Mouse (Mus musculus) brown adipose tissue, adult 24 weeks (tissue): ENCODE data around the gene Slco6d1. TPM values are rescaled to one million over a fixed set of nuclear protein-coding genes. Genes with fewer than 3 reads are reported as not detected.
"Not testable (repeated sequence)": the region's sequence is repeated elsewhere in the genome, so short reads cannot be mapped to it uniquely, and the experiment has no call there.

ENCODE experiments used
- H3K27ac ChIP-seq: fragments of 200-500 bp; replicated peaks from 2 replicates; pipeline ENCODE4 v1.5.1; 2012; ENCODE audit warnings: low read depth, mild to moderate bottlenecking, low read length
- H3K4me1 ChIP-seq: fragments of 200-500 bp; 2 replicates; pipeline ENCODE4 v1.6.1; 2012; ENCODE audit warnings: low read length, mixed read lengths; ENCODE audit not compliant: control insufficient read depth, insufficient read depth, insufficient read length
- H3K4me3 ChIP-seq: fragments of 200-500 bp; 2 replicates; pipeline ENCODE4 v1.5.1; 2012; ENCODE audit warnings: low read depth, mild to moderate bottlenecking, low read length, moderate library complexity; ENCODE audit not compliant: insufficient read depth
- polyA plus RNA-seq: library from polyadenylated mRNA; stranded (reverse); fragments of >200 nt; gene quantifications from 2 replicates; pipeline ENCODE4 v1.2.4, GENCODE M21; 2012; ENCODE audit not compliant: missing spikeins, insufficient read depth, insufficient read length

The Slco6d1 gene
- not detected in 2 replicates for polyA plus RNA-seq

- Histone ChIP-seq H3K27ac (no peak within 1 kb of the TSS), H3K4me1 (no peaks in the 10 kb centered on the region), H3K4me3 (no peak within 1 kb of the TSS)
Measured at GRCm38 (mm10) chr1:98420824-98421223, at the start of gene Slco6d1. TSS of gene Slco6d1 (plus strand) at chr1:98421124.

- H3K27ac ChIP-seq: no peak overlapping the region
- no peak overlapping the region for H3K4me3 ChIP-seq
- H3K4me1 ChIP-seq: no peaks in the 10 kb centered on the region
Measured at GRCm38 (mm10) chr1:98392001-98392400, 28.9 kb upstream of the Slco6d1 start.

DNA sequence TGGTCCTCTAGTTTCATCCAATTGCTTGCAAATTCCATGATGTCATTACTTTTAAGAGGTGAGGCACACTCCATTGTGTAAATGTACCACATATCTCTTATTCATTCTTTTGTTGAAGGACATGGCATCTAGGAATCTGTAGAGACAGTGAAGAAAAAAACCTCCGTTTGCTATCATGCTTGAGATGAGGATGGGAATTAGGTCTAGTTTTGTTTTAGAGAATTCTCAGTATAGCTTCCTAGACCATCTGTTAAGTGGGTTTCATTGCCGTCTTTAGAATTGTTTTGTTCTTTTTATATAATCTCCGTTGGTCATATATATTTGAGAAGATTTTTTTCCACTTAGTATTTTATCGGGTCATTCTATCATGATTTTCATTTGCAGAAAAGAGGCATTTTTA, 27.0 kb downstream of the Slco6d1 start:
- Histone ChIP-seq H3K27ac (no peak overlapping the region), H3K4me1 (no peaks in the 10 kb centered on the region), H3K4me3 (no peak overlapping the region)

DNA sequence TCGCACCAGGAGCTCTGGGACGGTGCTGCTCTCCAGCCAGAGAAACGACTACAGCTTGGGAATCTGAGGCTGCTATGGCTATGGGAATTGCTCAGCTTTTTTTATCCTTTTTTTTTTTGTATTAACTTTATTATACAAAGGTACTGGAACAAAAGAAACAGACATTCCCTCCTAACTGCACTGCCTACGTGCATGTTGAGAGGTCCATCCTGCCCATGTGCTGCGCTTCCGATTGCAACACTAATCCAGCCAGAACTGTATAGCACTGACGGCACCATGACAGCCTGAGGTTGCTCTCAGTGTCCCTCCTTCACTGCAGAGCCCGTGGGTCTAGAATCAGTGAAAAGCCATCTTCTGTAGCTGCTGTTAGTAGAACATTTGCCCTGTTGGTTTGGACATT, 38.3 kb downstream of the Slco6d1 start:
- H3K4me3 ChIP-seq, H3K27ac ChIP-seq, H3K4me1 ChIP-seq: not testable (repeated sequence)

DNA sequence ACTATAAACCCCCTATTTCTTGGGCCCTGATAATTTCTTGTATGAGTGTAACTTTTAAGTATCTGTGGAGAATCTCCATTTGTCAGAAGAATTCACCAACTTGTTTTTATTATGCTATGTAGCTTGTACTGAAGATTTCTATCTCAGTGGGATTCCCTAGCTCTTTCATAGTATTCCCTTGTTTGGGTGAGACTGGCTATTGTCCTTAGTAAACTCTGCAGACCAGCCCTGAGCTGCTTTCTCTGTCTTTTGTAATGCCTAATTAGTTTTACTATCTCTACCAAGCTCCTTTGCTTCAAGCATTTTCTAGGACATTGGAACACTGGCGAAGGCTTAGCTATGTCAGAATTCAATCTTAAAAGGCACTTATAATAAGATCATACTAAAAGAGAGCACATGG, 55.5 kb downstream of the Slco6d1 start:
- not testable (repeated sequence) for H3K4me3 ChIP-seq, H3K4me1 ChIP-seq, H3K27ac ChIP-seq

GRCm38 (mm10) chr1:98479243-98479642, 58.3 kb downstream of the Slco6d1 start:
- Histone ChIP-seq H3K4me1 (no peaks in the 10 kb centered on the region), H3K4me3 (no peak overlapping the region), H3K27ac (no peak overlapping the region)

GRCm38 (mm10) chr1:98505982-98506381, 85.1 kb downstream of the Slco6d1 start:
- no peaks in the 10 kb centered on the region for H3K4me1 ChIP-seq
- H3K4me3 ChIP-seq: no peak overlapping the region

DNA sequence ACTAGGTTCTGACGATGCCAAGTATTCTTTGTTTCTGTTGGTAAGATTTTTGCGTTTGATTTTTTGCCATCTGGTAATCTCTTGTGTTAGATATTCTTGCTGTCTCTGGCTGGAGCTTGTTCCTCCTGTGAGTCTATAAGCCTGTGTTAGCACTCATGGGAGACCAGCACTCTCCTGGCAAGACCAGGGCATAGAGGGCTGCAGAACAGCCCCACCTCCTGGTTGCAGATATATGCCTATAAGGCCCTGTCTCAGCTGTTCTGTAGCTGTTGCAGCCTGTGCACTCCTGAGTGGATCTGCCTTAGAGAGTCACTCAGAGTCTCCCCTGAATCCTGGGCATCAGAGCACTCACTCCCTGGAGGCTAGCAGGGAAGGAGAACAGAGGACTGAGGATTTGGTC, 102.1 kb downstream of the Slco6d1 start:
- Histone ChIP-seq H3K4me3 (no peak overlapping the region), H3K4me1 (no peaks in the 10 kb centered on the region), H3K27ac (no peak overlapping the region)

More at GRCm38 (mm10) chr1:98505982-98506381, 85.1 kb downstream of the Slco6d1 start:
- no peak overlapping the region for H3K27ac ChIP-seq

DNA sequence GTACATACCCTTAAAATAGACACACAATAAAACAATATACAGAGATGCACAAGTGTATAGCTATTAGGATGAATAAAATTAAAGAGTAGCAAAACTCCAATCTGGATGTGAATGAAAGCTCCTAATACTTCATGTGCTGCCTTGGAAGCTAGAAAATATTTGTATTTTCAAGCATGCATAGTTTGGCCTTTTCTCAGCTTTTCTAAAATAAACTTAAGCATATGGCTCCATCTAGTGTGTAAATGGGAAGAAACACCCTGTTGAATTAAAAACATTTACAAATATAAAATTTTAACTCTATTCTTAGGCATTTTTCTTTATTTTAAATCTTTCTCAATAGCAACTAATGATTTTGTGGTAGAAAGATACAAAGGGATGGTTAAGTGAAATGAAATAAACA, 102.6 kb downstream of the Slco6d1 start:
- Histone ChIP-seq H3K4me3 (no peak overlapping the region), H3K27ac (no peak overlapping the region), H3K4me1 (no peaks in the 10 kb centered on the region)

DNA sequence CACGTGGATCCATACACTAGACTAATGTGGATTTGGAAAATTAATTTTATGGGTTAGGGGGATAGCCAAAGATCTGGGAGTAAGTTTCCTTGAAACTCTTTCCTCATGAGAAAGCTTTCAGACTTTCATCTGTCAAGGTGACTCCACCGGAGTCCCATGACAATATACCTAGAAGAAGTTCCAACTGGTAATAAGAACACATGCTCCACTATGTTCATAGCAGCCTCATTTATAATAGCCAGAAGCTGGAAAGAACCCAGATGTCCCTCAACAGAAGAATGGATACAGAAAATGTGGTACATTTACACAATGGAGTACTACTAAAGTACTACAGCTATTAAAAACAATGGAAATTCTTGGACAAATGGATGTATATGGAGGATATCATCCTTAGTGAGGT, 107.4 kb downstream of the Slco6d1 start:
- H3K4me3 ChIP-seq, H3K4me1 ChIP-seq, H3K27ac ChIP-seq: not testable (repeated sequence)

GRCm38 (mm10) chr1:98545372-98545771, 124.4 kb downstream of the Slco6d1 start:
- H3K27ac ChIP-seq: no peak overlapping the region
- H3K4me3 ChIP-seq: no peak overlapping the region
- no peaks in the 10 kb centered on the region for H3K4me1 ChIP-seq

GRCm38 (mm10) chr1:98554388-98554787, 133.5 kb downstream of the Slco6d1 start:
- no peak overlapping the region for H3K4me3 ChIP-seq
- H3K27ac ChIP-seq: no peak overlapping the region

DNA sequence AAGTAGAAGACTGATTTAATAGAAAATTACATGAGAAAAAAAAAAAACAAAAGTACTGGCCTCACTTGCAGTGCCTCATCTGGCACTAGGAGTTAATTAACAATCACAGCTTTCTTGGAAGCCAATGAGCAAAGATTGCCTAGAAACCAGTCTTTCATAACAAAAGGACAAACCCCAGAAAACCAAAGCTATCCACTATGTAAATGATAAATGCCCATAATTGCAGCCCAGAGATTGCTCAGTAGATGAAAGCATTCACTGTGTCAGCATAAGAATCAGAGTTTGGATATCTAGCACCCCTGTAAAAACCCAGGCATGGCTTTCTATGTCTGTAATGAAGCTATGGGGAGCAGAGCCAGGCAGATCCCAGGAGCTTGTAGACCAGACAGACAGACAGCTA, 144.8 kb downstream of the Slco6d1 start:
- no peak overlapping the region for H3K4me3 ChIP-seq
- no peak overlapping the region for H3K27ac ChIP-seq
- no peaks in the 10 kb centered on the region for H3K4me1 ChIP-seq

More at GRCm38 (mm10) chr1:98554388-98554787, 133.5 kb downstream of the Slco6d1 start:
- H3K4me1 ChIP-seq: no peaks in the 10 kb centered on the region
